Mouse (Mus musculus) B cell, adult 62 days (primary cell): ENCODE measurements around the gene Kctd11. TPM values are rescaled to one million over a fixed set of nuclear protein-coding genes. Genes with fewer than 3 reads are reported as not detected.

ENCODE experiments used
- total RNA-seq: library from RNA; stranded (reverse); gene quantifications from 4 replicates; pipeline ENCODE4 v1.2.4, GENCODE M21; 2023

Kctd11 gene
- 1.3 to 2.6 TPM (median 2.3 TPM) in 4 replicates for total RNA-seq

DNA sequence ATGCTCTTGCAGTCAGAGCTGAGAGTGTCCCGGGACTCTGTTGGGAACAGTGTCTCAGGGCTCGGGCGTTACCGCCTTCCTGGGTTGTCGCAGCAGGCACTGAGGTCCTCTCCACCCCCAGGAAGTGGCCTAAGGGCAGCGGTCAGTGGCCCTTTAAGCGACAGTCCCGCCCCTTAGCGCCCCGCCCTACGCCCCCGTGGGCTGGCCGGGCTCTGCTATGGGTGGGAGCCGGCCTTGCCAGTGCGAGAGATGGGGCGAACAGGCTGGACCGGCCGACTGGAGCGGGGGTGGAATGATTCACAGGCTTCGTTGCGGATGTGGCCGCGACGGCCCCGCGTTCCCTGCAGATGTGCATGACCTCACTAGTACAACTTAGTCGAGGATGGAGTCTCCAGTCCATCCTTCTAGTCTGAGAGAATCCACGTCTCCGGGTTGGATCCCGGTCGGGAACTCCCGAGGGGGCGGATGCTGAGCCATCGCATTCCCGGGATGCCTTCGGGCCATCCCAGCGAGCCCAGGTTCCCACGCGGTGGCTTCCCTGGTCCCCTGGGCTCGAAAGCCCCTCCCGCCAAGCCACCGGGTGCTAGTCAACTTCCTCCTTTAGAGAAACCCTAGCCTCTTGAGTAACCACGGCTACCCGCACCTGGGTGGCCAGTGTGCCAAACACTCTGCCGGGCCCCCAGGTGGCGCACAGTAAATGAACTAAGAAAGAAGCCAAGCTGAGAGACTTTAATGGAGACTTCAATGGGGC, at the start of gene Kctd11:
Gene Kctd11, minus strand, starts transcription at position 554 of the 751 bp plus-strand sequence.

DNA sequence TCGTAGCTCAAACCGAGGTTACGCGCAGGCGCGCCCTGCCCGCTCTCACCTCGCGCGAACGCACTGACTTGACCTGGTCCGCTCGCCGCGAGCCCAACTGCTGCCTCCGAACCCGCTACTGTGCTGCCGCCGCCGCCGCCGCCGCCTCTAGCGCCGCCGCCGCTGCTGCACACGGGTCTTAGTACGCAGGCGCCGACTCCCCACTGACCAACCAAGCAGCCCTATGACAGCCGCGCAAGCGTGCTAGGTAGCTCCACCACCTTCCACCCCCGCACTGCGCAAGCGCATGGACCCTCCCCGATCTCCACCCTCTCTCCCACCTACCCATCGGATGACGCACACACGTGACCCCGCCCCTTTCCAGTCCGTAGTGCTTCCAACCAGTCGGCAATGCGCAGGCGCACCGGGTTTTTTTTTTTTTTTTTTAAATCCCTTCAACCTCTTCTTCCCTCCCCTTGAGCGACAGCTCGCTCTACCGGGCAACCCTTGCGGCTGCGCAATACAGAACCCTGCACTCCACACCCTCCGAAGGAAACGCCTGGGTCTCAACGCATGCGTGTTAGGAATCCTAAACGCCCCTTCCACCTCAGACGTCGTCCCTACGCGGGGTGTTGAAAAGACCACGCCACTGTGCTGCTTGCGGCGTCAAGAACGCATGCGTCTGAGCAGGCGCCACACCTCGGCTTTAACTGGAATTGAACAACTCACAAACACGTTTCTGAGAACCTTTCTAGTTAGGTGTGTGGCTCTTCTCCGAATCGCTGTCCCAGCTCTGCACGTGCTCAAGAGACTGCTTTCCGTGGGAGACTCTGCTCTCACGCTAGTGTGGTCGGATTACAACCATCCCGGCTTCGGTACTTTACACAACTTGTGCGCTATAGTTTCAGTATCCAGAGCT, 40.2 kb upstream of the Kctd11 start, which contains the start of gene Eif5a:
Gene Eif5a, minus strand, starts transcription at position 845 of the 898 bp plus-strand sequence.

GRCm38 (mm10) chr11:69913554-69914371, 32.6 kb upstream of the Kctd11 start, which contains the start of gene Gps2:
TSS of gene Gps2 (plus strand) at chr11:69913888.

DNA sequence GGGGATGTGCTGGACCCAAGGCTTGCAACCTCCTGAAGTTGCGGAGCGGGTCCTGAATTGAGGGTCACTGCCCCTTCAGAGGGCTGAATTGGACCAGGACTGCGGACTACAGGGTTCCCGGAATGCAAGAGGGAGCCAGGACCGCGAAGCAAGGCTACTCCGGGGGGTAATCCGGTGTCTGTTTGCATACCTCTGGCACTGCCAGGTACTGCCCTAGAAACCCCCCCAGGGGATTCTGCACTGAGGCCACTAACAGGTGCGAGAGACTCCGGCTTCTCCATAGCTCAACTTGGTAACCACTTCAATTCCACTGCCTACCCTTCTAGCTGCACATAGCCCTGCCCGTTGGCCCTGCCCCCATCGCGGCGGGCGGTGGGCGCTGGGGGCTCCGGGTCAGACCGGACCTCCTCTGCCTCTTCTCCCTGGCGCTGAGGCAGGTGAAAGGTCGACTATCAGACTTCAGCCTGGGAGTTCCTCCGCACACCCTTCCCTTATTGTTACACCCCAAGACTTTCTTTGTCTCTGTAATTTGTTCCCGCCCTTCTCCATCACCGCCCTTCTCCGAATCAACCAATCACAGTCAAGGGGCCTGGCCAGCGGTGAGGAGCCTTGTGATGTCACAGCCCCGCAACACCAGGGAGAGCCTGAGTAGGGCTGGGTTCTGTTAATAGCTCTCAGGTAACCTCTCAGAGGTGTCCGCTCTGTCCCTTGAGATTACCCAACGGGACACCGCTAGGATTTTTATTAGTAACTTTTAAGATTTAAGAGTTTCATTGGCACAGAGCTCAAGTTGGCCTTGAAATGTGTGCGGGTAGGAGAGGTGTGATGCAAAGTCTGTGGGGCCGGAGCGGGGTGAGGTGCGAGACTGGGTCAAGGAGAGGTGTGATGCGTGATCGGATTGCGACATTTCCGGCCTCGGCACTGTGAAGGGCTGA, 19.5 kb upstream of the Kctd11 start, which contains the start of the genes 2810408A11Rik and Neurl4:
Gene 2810408A11Rik, minus strand, starts transcription at position 517 of the 935 bp plus-strand sequence.
Gene Neurl4, plus strand, starts transcription at position 602 of the 935 bp plus-strand sequence.

DNA sequence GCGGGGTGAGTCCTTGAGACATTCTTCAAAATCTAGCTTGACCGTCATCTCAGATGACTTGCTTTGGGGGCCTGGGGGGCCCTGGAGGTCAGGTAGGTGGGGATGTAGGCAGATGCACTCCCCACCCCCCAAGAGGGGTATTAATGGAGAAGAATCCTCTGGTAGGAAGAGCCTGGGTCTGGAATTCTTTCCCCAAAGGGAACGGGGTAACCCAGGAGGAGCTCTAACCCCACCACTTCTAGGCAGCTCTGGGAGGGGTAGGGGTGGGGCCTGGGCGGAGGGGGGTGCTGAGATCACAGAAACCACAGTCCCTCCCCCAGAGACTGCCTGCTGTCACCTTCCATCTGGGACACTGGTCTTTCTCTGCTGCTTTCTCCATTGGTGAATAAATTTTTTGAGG, 14.1 kb upstream of the Kctd11 start, which contains the start of gene Acap1:
Gene Acap1, minus strand, starts transcription at position 249 of the 400 bp plus-strand sequence.

GRCm38 (mm10) chr11:69877878-69878277, 3.3 kb downstream of the Kctd11 start, which contains the start of gene Tmem95:
TSS of gene Tmem95 (minus strand) at chr11:69878018.

DNA sequence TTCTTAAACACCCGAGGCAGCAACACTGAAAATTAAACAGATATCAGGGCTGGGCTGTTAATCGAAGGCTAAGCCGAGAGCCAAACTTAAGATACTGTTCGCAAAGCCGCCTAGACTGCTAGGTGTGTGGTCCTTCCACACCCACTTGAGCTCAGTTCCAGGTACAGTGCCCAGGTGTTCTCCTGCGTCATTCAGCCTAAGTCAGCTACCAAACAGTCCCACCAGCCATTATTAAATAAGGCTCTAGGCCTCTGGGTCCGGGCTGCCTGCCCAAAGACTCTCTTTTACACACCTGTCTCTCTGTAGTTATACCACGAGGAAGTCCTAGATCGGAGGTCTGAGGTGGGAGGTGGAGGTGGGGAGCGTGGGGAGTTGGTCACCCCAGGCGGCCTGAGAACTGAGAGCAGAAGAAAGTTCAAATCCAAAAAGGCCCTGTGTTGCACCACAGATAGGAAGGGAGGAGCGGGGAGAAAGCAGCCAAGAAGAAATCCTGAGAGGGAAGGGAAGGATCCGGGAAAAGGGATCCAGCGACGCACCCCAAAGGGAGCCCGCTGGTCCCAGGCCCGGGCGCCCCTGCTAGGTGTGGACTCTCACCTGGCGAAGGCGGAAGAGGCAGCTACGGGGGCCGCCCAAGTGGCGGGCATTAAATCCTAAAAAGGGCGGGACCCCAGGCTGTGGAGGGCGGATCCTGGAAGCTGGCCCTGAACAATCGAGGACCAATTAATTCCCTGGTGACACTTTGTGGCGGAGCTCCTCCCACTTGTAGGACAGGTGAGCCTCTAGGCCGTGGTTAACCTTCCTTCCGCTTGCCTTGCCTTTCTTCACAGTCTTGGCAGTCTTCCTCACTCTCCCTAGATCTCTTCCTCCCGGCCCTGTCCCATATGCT, 22.9 kb downstream of the Kctd11 start, which contains the start of gene Tnk1:
Gene Tnk1, minus strand, starts transcription at position 618 of the 886 bp plus-strand sequence.

GRCm38 (mm10) chr11:69846198-69846680, 35.0 kb downstream of the Kctd11 start, which contains the start of gene Plscr3:
TSS of gene Plscr3 (plus strand) at chr11:69846376.

GRCm38 (mm10) chr11:69837952-69838713, 43.1 kb downstream of the Kctd11 start, which contains the start of gene Tmem256:
TSS of gene Tmem256 (plus strand) at chr11:69838514.

DNA sequence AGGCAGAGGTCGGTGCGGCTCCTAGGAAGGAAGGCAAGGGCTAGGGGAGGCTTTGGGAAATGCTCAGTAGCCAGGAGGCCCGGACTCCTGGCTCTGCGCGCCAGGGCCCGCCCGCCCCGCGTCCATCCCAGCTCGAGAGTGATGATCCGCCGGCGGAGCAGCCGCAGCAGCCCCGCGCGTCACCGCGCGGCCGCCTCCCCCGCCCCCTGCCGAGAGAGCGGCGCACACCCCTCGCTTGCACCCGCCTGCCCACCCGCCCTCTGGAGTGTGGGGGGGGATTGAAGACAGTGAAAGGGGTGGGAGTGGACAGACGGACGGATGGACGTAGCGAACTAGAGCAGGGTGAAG, 43.6 kb downstream of the Kctd11 start, which contains the start of gene Nlgn2:
Gene Nlgn2, minus strand, starts transcription at position 181 of the 348 bp plus-strand sequence.

Other genes starting within 250 kb of the Kctd11 start
- 73.0 to 86.7 TPM (median 81.7 TPM) in 4 replicates for gene Fxr2, start 248.4 kb downstream of the Kctd11 start, total RNA-seq
- 0.95 TPM in 1 of 4 replicates, not detected in the others for gene Sox15, start 226.1 kb downstream of the Kctd11 start, total RNA-seq
- 58.5 to 68.1 TPM (median 64.8 TPM) in 4 replicates for gene Mpdu1, start 218.8 kb downstream of the Kctd11 start, total RNA-seq
- 13.5 to 15.1 TPM (median 14.6 TPM) in 4 replicates for gene Cd68, start 215.3 kb downstream of the Kctd11 start, total RNA-seq
- gene Eif4a1, start 209.0 kb downstream of the Kctd11 start, total RNA-seq = 683 to 716 TPM (median 701 TPM) in 4 replicates
- gene Senp3, start 199.3 kb downstream of the Kctd11 start, total RNA-seq = 112 to 142 TPM (median 125 TPM) in 4 replicates
- not detected in 4 replicates for gene Tnfsf13, start 195.6 kb downstream of the Kctd11 start, total RNA-seq
- 0.40 TPM in 1 of 4 replicates, not detected in the others for gene Tnfsf12, start 185.6 kb downstream of the Kctd11 start, total RNA-seq
- 0.56 TPM in 1 of 4 replicates, not detected in the others for gene Tnfsfm13, start 185.3 kb downstream of the Kctd11 start, total RNA-seq
- 227 to 251 TPM (median 238 TPM) in 4 replicates for gene Polr2a, start 122.8 kb downstream of the Kctd11 start, total RNA-seq
- not detected in 4 replicates for gene Slc35g3, start 119.4 kb downstream of the Kctd11 start, total RNA-seq
- 62.1 to 72.6 TPM (median 65.4 TPM) in 4 replicates for gene Zbtb4, start 115.5 kb downstream of the Kctd11 start, total RNA-seq
- 7.8 to 14.5 TPM (median 12.0 TPM) in 4 replicates for gene Chrnb1, start 85.5 kb downstream of the Kctd11 start, total RNA-seq
- gene Fgf11, start 79.5 kb downstream of the Kctd11 start, total RNA-seq = 0.21 to 0.22 TPM in 2 of 4 replicates, not detected in the others
- 0.30 TPM in 1 of 4 replicates, not detected in the others for gene Tmem102, start 75.8 kb downstream of the Kctd11 start, total RNA-seq
- gene Gm39566, start 66.1 kb downstream of the Kctd11 start, total RNA-seq = not detected in 4 replicates
- not detected in 4 replicates for gene Spem2, start 62.9 kb downstream of the Kctd11 start, total RNA-seq
- not detected in 4 replicates for gene Spem1, start 59.2 kb downstream of the Kctd11 start, total RNA-seq
- 0.27 to 1.5 TPM (median 0.32 TPM) in 4 replicates for gene Nlgn2, start 43.6 kb downstream of the Kctd11 start, total RNA-seq
- 29.5 to 37.7 TPM (median 32.6 TPM) in 4 replicates for gene Tmem256, start 42.9 kb downstream of the Kctd11 start, total RNA-seq
- 9.9 to 12.6 TPM (median 11.5 TPM) in 4 replicates for gene Plscr3, start 35.0 kb downstream of the Kctd11 start, total RNA-seq
- not detected in 4 replicates for gene Tnk1, start 22.7 kb downstream of the Kctd11 start, total RNA-seq
- gene Tmem95, start 3.4 kb downstream of the Kctd11 start, total RNA-seq = not detected in 4 replicates
- gene Acap1, start 14.1 kb upstream of the Kctd11 start, total RNA-seq = 473 to 501 TPM (median 485 TPM) in 4 replicates
- gene 2810408A11Rik, start 19.6 kb upstream of the Kctd11 start, total RNA-seq = 1.2 to 3.5 TPM (median 2.0 TPM) in 4 replicates
- 51.5 to 76.4 TPM (median 73.4 TPM) in 4 replicates for gene Neurl4, start 19.7 kb upstream of the Kctd11 start, total RNA-seq
- 144 to 150 TPM (median 147 TPM) in 4 replicates for gene Gps2, start 32.5 kb upstream of the Kctd11 start, total RNA-seq
- gene Eif5a, start 40.6 kb upstream of the Kctd11 start, total RNA-seq = 337 to 380 TPM (median 350 TPM) in 4 replicates
- gene Ybx2, start 54.4 kb upstream of the Kctd11 start, total RNA-seq = not detected in 4 replicates
- gene Slc2a4, start 66.8 kb upstream of the Kctd11 start, total RNA-seq = not detected in 4 replicates
- gene Cldn7, start 83.4 kb upstream of the Kctd11 start, total RNA-seq = not detected in 4 replicates
- 87.5 to 123 TPM (median 99.1 TPM) in 4 replicates for gene Ctdnep1, start 99.8 kb upstream of the Kctd11 start, total RNA-seq
- gene Elp5, start 101.1 kb upstream of the Kctd11 start, total RNA-seq = 49.4 to 55.9 TPM (median 52.5 TPM) in 4 replicates
- 285 to 331 TPM (median 318 TPM) in 4 replicates for gene Gabarap, start 109.7 kb upstream of the Kctd11 start, total RNA-seq
- gene Phf23, start 114.4 kb upstream of the Kctd11 start, total RNA-seq = 48.3 to 52.7 TPM (median 51.4 TPM) in 4 replicates
- gene Dvl2, start 119.2 kb upstream of the Kctd11 start, total RNA-seq = 51.2 to 61.3 TPM (median 58.7 TPM) in 4 replicates
- 44.6 to 55.5 TPM (median 48.8 TPM) in 4 replicates for gene Acadvl, start 134.0 kb upstream of the Kctd11 start, total RNA-seq
- gene Dlg4, start 135.5 kb upstream of the Kctd11 start, total RNA-seq = 3.9 to 7.2 TPM (median 4.3 TPM) in 4 replicates
- gene Asgr1, start 172.7 kb upstream of the Kctd11 start, total RNA-seq = not detected in 4 replicates
- not detected in 4 replicates for gene Asgr2, start 211.2 kb upstream of the Kctd11 start, total RNA-seq
- gene Mgl2, start 248.9 kb upstream of the Kctd11 start, total RNA-seq = not detected in 4 replicates